8 mouse cellular contexts compared by ENCODE assay signal in genomic region chr6:29215181-29215580, GRCm38 (mm10). TPM values are rescaled to one million over a fixed set of nuclear protein-coding genes. Genes with fewer than 3 reads are reported as not detected.
DNase-seq lines count a peak whose midpoint lies in the region; ATAC-seq and TF ChIP-seq lines count a peak whose summit lies in the region.

No protein-coding gene starts in this region.

- 19% methylated on average over 9 of the region's 9 CpGs for WGBS in lung, embryonic 14.5 days
- WGBS in intestine, postnatal 0 days: 27% methylated on average over 9 of the region's 9 CpGs
- WGBS in neural tube, embryonic 15.5 days: 15% methylated on average over 9 of the region's 9 CpGs

- H3K4me1 ChIP-seq in lung, embryonic 14.5 days (ENCODE audit: insufficient read depth): peaks cover 5% of the 10 kb centered on the region
- H3K4me1 ChIP-seq in embryonic fibroblast, embryonic 13.5 days (ENCODE audit: control insufficient read depth, insufficient read depth, low read length): peaks cover 6% of the 10 kb centered on the region; the same call in 1 of the 2 replicates
- peaks cover 4% of the 10 kb centered on the region; the same call in 1 of the 2 replicates for H3K4me1 ChIP-seq in intestine, postnatal 0 days (replicated peaks; ENCODE audit: control insufficient read depth, insufficient read depth, low read length)
- H3K4me1 ChIP-seq in neural tube, embryonic 15.5 days: peaks cover 50% of the 10 kb centered on the region

- H3K9ac ChIP-seq in lung, embryonic 14.5 days: peak overlapping the region; percentile 58; the same call in 1 of the 2 replicates
- H3K9ac ChIP-seq in intestine, postnatal 0 days (ENCODE audit: low read depth, low read length): 0 out of 2 replicates have a peak overlapping the region, but pooled peaks have one; percentile 66
- H3K9ac ChIP-seq in neural tube, embryonic 15.5 days (replicated peaks): peak overlapping the region; percentile 71

- no peak for ATAC-seq in lung, embryonic 14.5 days (ENCODE audit: insufficient read depth)
- ATAC-seq in intestine, postnatal 0 days: no peak
- ATAC-seq in neural tube, embryonic 15.5 days (ENCODE audit: low FRiP score): no peak

- peak overlapping the region; percentile 98 for H3K4me2 ChIP-seq in lung, embryonic 14.5 days
- H3K4me2 ChIP-seq in intestine, postnatal 0 days (replicated peaks; ENCODE audit: low read depth): peak overlapping the region; percentile 99
- H3K4me2 ChIP-seq in neural tube, embryonic 15.5 days: peak overlapping the region; percentile 99

- H3K27me3 ChIP-seq in lung, embryonic 14.5 days (ENCODE audit: insufficient read depth, low read length): peaks cover 14% of the 10 kb centered on the region; the same call in 1 of the 2 replicates
- H3K27me3 ChIP-seq in intestine, postnatal 0 days (replicated peaks; ENCODE audit: control insufficient read depth, insufficient read depth, low read length): no peaks in the 10 kb centered on the region
- H3K27me3 ChIP-seq in neural tube, embryonic 15.5 days (replicated peaks): peaks cover 8% of the 10 kb centered on the region; the same call in 1 of the 2 replicates

- no peak for TF ChIP-seq POLR2A in embryonic fibroblast, embryonic 13.5 days (IDR thresholded peaks at IDR 0.05; ENCODE audit: low read depth, low read length)

- no peak for DNase-seq in lung, embryonic 14.5 days
- no peak for DNase-seq in lung, adult 18-20 months
- DNase-seq in left cerebral cortex, adult 9 months (ENCODE audit: low spot score in 2 of 2): no peak
- no peak for DNase-seq in thymus, postnatal 25 days
- DNase-seq in layer of hippocampus, adult 9-10 months (ENCODE audit: low spot score): no peak

- H3K27ac ChIP-seq in lung, embryonic 14.5 days (ENCODE audit: low read depth): no peak overlapping the region
- H3K27ac ChIP-seq in embryonic fibroblast, embryonic 13.5 days (ENCODE audit: insufficient read depth, low read length): no peak overlapping the region
- no peak overlapping the region for H3K27ac ChIP-seq in intestine, postnatal 0 days (ENCODE audit: low read depth, low read length)
- no peak overlapping the region for H3K27ac ChIP-seq in neural tube, embryonic 15.5 days (replicated peaks)

- peak overlapping the region; percentile 69 for H3K4me3 ChIP-seq in lung, embryonic 14.5 days (ENCODE audit: low read depth, low read length)
- peak overlapping the region; percentile 79 for H3K4me3 ChIP-seq in embryonic fibroblast, embryonic 13.5 days (ENCODE audit: insufficient read depth, low read length)
- H3K4me3 ChIP-seq in intestine, postnatal 0 days (ENCODE audit: low read depth, low read length): peak overlapping the region; percentile 70
- peak overlapping the region; percentile 72 for H3K4me3 ChIP-seq in neural tube, embryonic 15.5 days (replicated peaks)

- no peaks in the 10 kb centered on the region for H3K36me3 ChIP-seq in lung, embryonic 14.5 days (ENCODE audit: insufficient read depth)
- H3K36me3 ChIP-seq in intestine, postnatal 0 days (ENCODE audit: control insufficient read depth, insufficient read depth): no peaks in the 10 kb centered on the region
- no peaks in the 10 kb centered on the region for H3K36me3 ChIP-seq in neural tube, embryonic 15.5 days

- TF ChIP-seq CTCF in lung, embryonic 14.5 days (IDR thresholded peaks at IDR 0.05; ENCODE audit: low read depth): no peak
- no peak for TF ChIP-seq CTCF in embryonic fibroblast, embryonic 13.5 days (IDR thresholded peaks at IDR 0.05; ENCODE audit: borderline replicate concordance, insufficient read depth, low read length)
- no peak for TF ChIP-seq CTCF in intestine, postnatal 0 days (IDR thresholded peaks at IDR 0.05; ENCODE audit: low read depth)

- H3K9me3 ChIP-seq in lung, embryonic 14.5 days (ENCODE audit: low read depth, low read length): no peaks in the 10 kb centered on the region
- H3K9me3 ChIP-seq in intestine, postnatal 0 days (ENCODE audit: control insufficient read depth): no peaks in the 10 kb centered on the region
- no peaks in the 10 kb centered on the region for H3K9me3 ChIP-seq in neural tube, embryonic 15.5 days (replicated peaks)

RNA-seq across cellular contexts. Expression of gene Impdh1, which starts 1.0 kb away (rescaled TPM):
- polyA plus RNA-seq in lung, embryonic 14.5 days (2014; fragmentation: Nextera tagmentation; extraction: Ambion mirVana): 49.3 and 51.6 TPM in 2 replicates
- polyA plus RNA-seq in embryonic fibroblast, embryonic 13.5 days (2011; ENCODE audit: insufficient read length, low read depth, missing spikeins): 34.4 and 36.5 TPM in 2 replicates
- polyA plus RNA-seq in intestine, postnatal 0 days (2015; fragmentation: Nextera tagmentation; extraction: Ambion mirVana): 10.6 and 11.7 TPM in 2 replicates
- 84.1 and 84.2 TPM in 2 replicates for polyA plus RNA-seq in neural tube, embryonic 15.5 days (2015; fragmentation: Nextera tagmentation; extraction: Ambion mirVana)

RNA-seq across cellular contexts. Expression of gene Prrt4, which starts 35.8 kb away (rescaled TPM):
- 0.93 and 1.2 TPM in 2 replicates for polyA plus RNA-seq in lung, embryonic 14.5 days (2014; fragmentation: Nextera tagmentation; extraction: Ambion mirVana)
- polyA plus RNA-seq in embryonic fibroblast, embryonic 13.5 days (2011; ENCODE audit: insufficient read length, low read depth, missing spikeins): 0.16 and 0.33 TPM in 2 replicates
- 0.23 and 0.29 TPM in 2 replicates for polyA plus RNA-seq in intestine, postnatal 0 days (2015; fragmentation: Nextera tagmentation; extraction: Ambion mirVana)
- 12.6 and 13.9 TPM in 2 replicates for polyA plus RNA-seq in neural tube, embryonic 15.5 days (2015; fragmentation: Nextera tagmentation; extraction: Ambion mirVana)

RNA-seq across cellular contexts. Expression of gene Rbm28, which starts 50.4 kb away (rescaled TPM):
- 50.9 and 55.1 TPM in 2 replicates for polyA plus RNA-seq in lung, embryonic 14.5 days (2014; fragmentation: Nextera tagmentation; extraction: Ambion mirVana)
- 44.9 and 49.9 TPM in 2 replicates for polyA plus RNA-seq in embryonic fibroblast, embryonic 13.5 days (2011; ENCODE audit: insufficient read length, low read depth, missing spikeins)
- 9.8 and 12.2 TPM in 2 replicates for polyA plus RNA-seq in intestine, postnatal 0 days (2015; fragmentation: Nextera tagmentation; extraction: Ambion mirVana)
- polyA plus RNA-seq in neural tube, embryonic 15.5 days (2015; fragmentation: Nextera tagmentation; extraction: Ambion mirVana): 38.2 and 41.1 TPM in 2 replicates

RNA-seq across cellular contexts. Expression of gene Hilpda, which starts 57.1 kb away (rescaled TPM):
- polyA plus RNA-seq in lung, embryonic 14.5 days (2014; fragmentation: Nextera tagmentation; extraction: Ambion mirVana): 40.4 and 40.5 TPM in 2 replicates
- polyA plus RNA-seq in embryonic fibroblast, embryonic 13.5 days (2011; ENCODE audit: insufficient read length, low read depth, missing spikeins): 25.3 and 27.6 TPM in 2 replicates
- polyA plus RNA-seq in intestine, postnatal 0 days (2015; fragmentation: Nextera tagmentation; extraction: Ambion mirVana): 20.7 and 27.2 TPM in 2 replicates
- 28.4 and 29.0 TPM in 2 replicates for polyA plus RNA-seq in neural tube, embryonic 15.5 days (2015; fragmentation: Nextera tagmentation; extraction: Ambion mirVana)
